Mouse (Mus musculus): ENCODE data around the gene Tmem220. TPM values are rescaled to one million over a fixed set of nuclear protein-coding genes. Genes with fewer than 3 reads are reported as not detected.

Gene Tmem220
- total RNA-seq, 2 experiments from 2014 or later: 0.27 to 1.1 TPM

Other genes starting within 250 kb of the Tmem220 start
- gene Pirt, start 113.2 kb upstream of the Tmem220 start, total RNA-seq (2021): 1 to 10 TPM; 1.3 to 1.4 TPM
- gene Tmem238l, start 68.5 kb upstream of the Tmem220 start, total RNA-seq (2021): not detected
- 10 to 100 TPM; 20.7 to 24.1 TPM for gene Adprm, start 27.4 kb downstream of the Tmem220 start, total RNA-seq (2021)
- 10 to 100 TPM in 1 of 2 experiments, 1 to 10 TPM in 1; 9.4 to 10.9 TPM for gene Sco1, start 27.5 kb downstream of the Tmem220 start, total RNA-seq (2021)
- gene Myh3, start 53.1 kb downstream of the Tmem220 start, total RNA-seq (2021): 1 to 10 TPM; 1.1 to 1.5 TPM
- under 1 TPM; 0.25 to 0.48 TPM for gene Myh2, start 145.9 kb downstream of the Tmem220 start, total RNA-seq (2021)
- under 1 TPM; 0.27 to 0.55 TPM for gene Myh1, start 174.9 kb downstream of the Tmem220 start, total RNA-seq (2021)
- gene Myh4, start 212.9 kb downstream of the Tmem220 start, total RNA-seq (2021): under 1 TPM; 0.38 to 0.39 TPM